Mouse (Mus musculus) left cerebral cortex, adult 18-20 months (tissue): ENCODE measurements around the gene Fam149a. TPM values are rescaled to one million over a fixed set of nuclear protein-coding genes. Genes with fewer than 3 reads are reported as not detected.

ENCODE experiments used
- DNase-seq, 2 experiments: peaks; one replicate each; pipeline ENCODE4 v3.0.0; 2021 to 2022; ENCODE audit warnings: low spot score in 2 of 2, mixed read lengths in 1 of 2
- long read RNA-seq, 2 experiments: library from polyadenylated mRNA; stranded (forward); transcript quantifications; one replicate each; pipeline ENCODE4 v2.0.0; 2021
- total RNA-seq, 2 experiments: library from RNA; stranded (reverse); gene quantifications; 2 replicates each; pipeline ENCODE4 v1.2.3; 2021

Fam149a gene
- 10 to 100 TPM; 25.0 to 25.7 TPM for total RNA-seq
- long read RNA-seq, experiment 1, full-length matches to known transcripts: 27 of 32 reads
- long read RNA-seq, experiment 1, partial matches to known transcripts: 3 of 32 reads
- long read RNA-seq, experiment 1, other reads (novel, unspliced or antisense): 2 of 32 reads
- long read RNA-seq, experiment 2, transcript Fam149a-203 (14 exons, 2,661 nt): major isoform, 23 of 32 reads
- long read RNA-seq, experiment 2, partial matches to known transcripts: 5 of 32 reads
- long read RNA-seq, experiment 2, other reads (novel, unspliced or antisense): 4 of 32 reads

GRCm38 (mm10) chr8:45381963-45382347 lies at the start of gene Fam149a:
Gene Fam149a, minus strand, starts transcription at chr8:45382291.
- DNase-seq: no peak

GRCm38 (mm10) chr8:45420151-45420550 lies 38.1 kb upstream of the Fam149a start:
- no peak for DNase-seq

GRCm38 (mm10) chr8:45414965-45415364 lies 32.9 kb upstream of the Fam149a start:
- DNase-seq: no peak

GRCm38 (mm10) chr8:45410882-45411281 lies 28.8 kb upstream of the Fam149a start, which contains the start of gene Tlr3:
Gene Tlr3, minus strand, starts transcription at chr8:45411080.
- DNase-seq: no peak

GRCm38 (mm10) chr8:45410146-45410880 lies 28.2 kb upstream of the Fam149a start:
- peak; percentile 22 for DNase-seq

- DNase-seq: no peak
Observed at GRCm38 (mm10) chr8:45409702-45410101, 27.6 kb upstream of the Fam149a start.

- DNase-seq: no peak
Observed at GRCm38 (mm10) chr8:45383250-45383649, 1.2 kb upstream of the Fam149a start.

- no peak for DNase-seq
Observed at GRCm38 (mm10) chr8:45381075-45381962, 772 bp downstream of the Fam149a start.

- DNase-seq: no peak
Observed at GRCm38 (mm10) chr8:45380598-45380997, 1.5 kb downstream of the Fam149a start.

- no peak for DNase-seq
Observed at GRCm38 (mm10) chr8:45374071-45374470, 8.0 kb downstream of the Fam149a start.

GRCm38 (mm10) chr8:45367154-45367553 lies 14.9 kb downstream of the Fam149a start:
- DNase-seq: no peak

- DNase-seq: no peak
Observed at GRCm38 (mm10) chr8:45363220-45363619, 18.9 kb downstream of the Fam149a start.

GRCm38 (mm10) chr8:45362323-45362722 lies 19.8 kb downstream of the Fam149a start:
- peak; percentile 23 to 29 for DNase-seq

- DNase-seq: no peak
Observed at GRCm38 (mm10) chr8:45359091-45359605, 22.9 kb downstream of the Fam149a start.

GRCm38 (mm10) chr8:45358132-45358918 lies 23.8 kb downstream of the Fam149a start:
- peak; percentile 21 to 54 for DNase-seq

GRCm38 (mm10) chr8:45355809-45356208 lies 26.3 kb downstream of the Fam149a start:
- no peak for DNase-seq

- DNase-seq: peak; percentile 55 to 68
Observed at GRCm38 (mm10) chr8:45345031-45345430, 37.1 kb downstream of the Fam149a start.

GRCm38 (mm10) chr8:45344298-45344697 lies 37.8 kb downstream of the Fam149a start:
- DNase-seq: no peak

GRCm38 (mm10) chr8:45341630-45342628 lies 40.2 kb downstream of the Fam149a start:
- DNase-seq: no peak
